Mouse (Mus musculus): ENCODE data around the gene Cdk9. TPM values are rescaled to one million over a fixed set of nuclear protein-coding genes. Genes with fewer than 3 reads are reported as not detected.

Gene Cdk9
- 61.3 and 67.3 TPM in 2 replicates for polyA plus RNA-seq (2015; fragmentation: Nextera tagmentation; extraction: Ambion mirVana)

DNA sequence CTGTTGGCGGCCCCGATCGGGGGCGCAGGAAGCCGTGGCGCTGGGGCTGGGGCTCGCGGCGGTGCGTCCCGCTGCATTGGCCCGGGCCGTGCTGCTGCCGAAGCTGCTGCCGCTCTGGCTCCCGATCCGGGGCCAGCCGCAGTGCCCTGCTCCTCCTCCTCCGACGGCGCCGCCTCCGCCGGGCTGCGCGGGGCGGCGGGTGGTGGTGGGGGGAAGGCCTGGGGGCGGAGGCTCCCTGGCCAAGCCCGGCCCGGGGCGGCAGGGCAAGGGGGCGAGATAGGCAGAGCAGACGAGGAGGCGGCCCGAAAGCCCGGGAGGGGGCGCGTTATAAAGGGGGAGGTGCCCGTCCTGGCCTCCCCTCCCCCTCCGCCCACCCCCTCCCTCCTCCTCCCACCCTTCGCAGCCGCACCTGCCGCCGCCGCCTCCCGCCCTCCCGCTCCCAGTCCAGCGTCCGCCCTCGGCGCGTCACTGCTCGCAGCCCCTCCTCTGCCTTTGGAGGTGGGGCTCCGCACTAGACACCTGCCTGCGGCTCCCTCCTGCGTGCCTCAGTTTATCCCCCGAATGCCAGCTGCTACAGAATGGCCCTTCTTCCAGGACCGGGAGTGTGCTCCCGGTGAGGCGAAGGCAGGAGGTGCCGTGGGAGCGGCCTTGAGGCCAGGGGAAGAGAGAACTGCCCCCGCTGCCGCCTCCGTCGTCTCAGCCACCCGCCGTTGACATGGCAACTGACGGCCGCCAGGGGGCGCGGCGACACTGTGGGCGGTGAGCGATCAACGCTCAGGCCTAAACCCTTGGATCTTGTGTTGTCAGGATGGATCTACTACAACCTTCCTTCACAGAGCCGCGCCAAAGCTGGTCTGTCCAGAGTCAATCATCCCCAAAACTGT is at the start of gene Cdk9:
Cdk9 (minus strand) TSS at position 143 of the 884 bp plus-strand sequence.
- peak within 1 kb of the TSS; percentile 100 for H3K27ac ChIP-seq (ENCODE audit: low read length)
- WGBS, result under 1% methylated on average over 49 of the region's 79 CpGs
- peak within 1 kb of the TSS; percentile 86 for H3K9ac ChIP-seq (ENCODE audit: low read depth, low read length)
- H3K4me2 ChIP-seq (ENCODE audit: low read length), result peak within 1 kb of the TSS; percentile 99
- H3K4me3 ChIP-seq (ENCODE audit: low read depth, low read length), result peak within 1 kb of the TSS; percentile 96
- H3K9me3 ChIP-seq (replicated peaks; ENCODE audit: control insufficient read depth, low read length, poor library complexity, severe bottlenecking), result no peaks in the 10 kb centered on the region
- peak; percentile 87 for ATAC-seq
- H3K4me1 ChIP-seq (ENCODE audit: control insufficient read depth, insufficient read depth, low read length), result peaks cover 18% of the 10 kb centered on the region
- peaks cover 12% of the 10 kb centered on the region for H3K36me3 ChIP-seq (ENCODE audit: control insufficient read depth, insufficient read depth, low read length)
- no peaks in the 10 kb centered on the region for H3K27me3 ChIP-seq (ENCODE audit: control insufficient read depth, insufficient read depth, low read depth, low read length)

DNA sequence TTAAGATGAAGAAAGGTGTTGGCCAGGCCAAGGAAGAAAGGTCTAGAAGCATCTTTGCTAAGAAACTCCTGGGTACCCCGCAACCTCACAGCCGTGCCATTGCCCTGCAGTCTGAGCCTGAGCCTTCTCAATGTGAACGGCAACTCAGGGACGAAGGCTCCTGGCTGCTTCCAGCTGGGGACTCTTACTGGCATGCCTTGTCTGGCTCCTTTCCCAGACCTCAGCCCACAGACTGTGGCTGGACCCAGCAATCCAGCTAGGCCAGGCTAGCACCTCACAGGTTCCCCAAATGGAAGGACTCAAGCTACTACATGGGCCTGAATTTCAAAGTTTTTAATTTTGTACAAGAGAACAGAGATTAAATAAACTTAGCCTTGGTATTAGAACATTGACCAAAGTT is 49.0 kb upstream of the Cdk9 start:
- ATAC-seq, result no peak
- no peak overlapping the region for H3K27ac ChIP-seq (ENCODE audit: low read length)
- H3K4me3 ChIP-seq (ENCODE audit: low read depth, low read length), result no peak overlapping the region
- H3K9ac ChIP-seq (ENCODE audit: low read depth, low read length), result no peak overlapping the region
- no peak overlapping the region for H3K4me2 ChIP-seq (ENCODE audit: low read length)
- peaks cover 13% of the 10 kb centered on the region for H3K4me1 ChIP-seq (ENCODE audit: control insufficient read depth, insufficient read depth, low read length)
- no peaks in the 10 kb centered on the region for H3K9me3 ChIP-seq (replicated peaks; ENCODE audit: control insufficient read depth, low read length, poor library complexity, severe bottlenecking)
- WGBS, result 91% methylated on average over 4 of the region's 4 CpGs
- H3K36me3 ChIP-seq (ENCODE audit: control insufficient read depth, insufficient read depth, low read length), result peaks cover 19% of the 10 kb centered on the region
- H3K27me3 ChIP-seq (ENCODE audit: control insufficient read depth, insufficient read depth, low read depth, low read length), result no peaks in the 10 kb centered on the region

DNA sequence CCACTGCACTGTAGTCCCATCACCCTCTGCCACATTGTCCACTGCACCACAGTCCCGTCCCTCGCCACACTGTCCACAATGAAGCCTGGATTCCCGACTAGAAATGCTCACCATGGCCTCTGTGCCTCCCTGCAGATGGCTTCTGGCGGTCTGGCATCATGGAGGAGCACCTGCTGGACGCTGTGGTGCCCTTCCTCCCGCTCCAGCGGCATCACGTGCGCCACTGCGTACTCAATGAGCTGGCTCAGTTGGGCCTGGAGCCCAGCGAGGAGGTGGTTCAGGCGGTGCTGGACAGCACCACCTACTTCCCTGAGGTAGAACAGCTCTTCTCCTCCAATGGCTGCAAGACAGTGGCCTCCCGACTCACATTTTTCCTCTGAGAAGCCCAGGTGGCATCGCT is 48.5 kb upstream of the Cdk9 start:
- Histone ChIP-seq H3K9ac (ENCODE audit: low read depth, low read length) (no peak overlapping the region), H3K4me1 (ENCODE audit: control insufficient read depth, insufficient read depth, low read length) (peaks cover 13% of the 10 kb centered on the region), H3K27ac (ENCODE audit: low read length) (no peak overlapping the region), H3K27me3 (ENCODE audit: control insufficient read depth, insufficient read depth, low read depth, low read length) (no peaks in the 10 kb centered on the region), H3K4me3 (ENCODE audit: low read depth, low read length) (no peak overlapping the region), H3K9me3 (replicated peaks; ENCODE audit: control insufficient read depth, low read length, poor library complexity, severe bottlenecking) (no peaks in the 10 kb centered on the region), H3K36me3 (ENCODE audit: control insufficient read depth, insufficient read depth, low read length) (peaks cover 19% of the 10 kb centered on the region), H3K4me2 (ENCODE audit: low read length) (no peak overlapping the region)
- WGBS, result 88% methylated on average over 14 of the region's 14 CpGs
- ATAC-seq, result no peak

DNA sequence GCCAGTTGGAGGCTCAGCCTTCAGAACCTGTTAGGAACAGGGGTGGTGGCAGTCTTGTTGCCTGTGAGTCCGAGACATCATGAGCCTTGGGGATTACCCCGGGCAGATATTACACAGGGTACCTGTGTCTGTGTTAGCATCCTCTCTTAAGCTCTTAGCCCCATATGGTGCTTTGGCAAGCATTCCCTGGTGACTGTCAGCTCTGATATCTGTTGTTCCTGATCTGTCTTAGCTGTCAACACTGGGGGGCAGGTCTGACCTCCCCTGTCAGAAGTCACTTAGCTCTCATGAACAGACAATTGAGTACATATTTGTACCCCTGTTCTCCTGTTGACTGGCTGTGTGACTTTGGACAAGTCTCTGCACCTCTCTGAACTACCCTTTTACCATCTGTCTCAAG is 46.1 kb upstream of the Cdk9 start:
- H3K27me3 ChIP-seq (ENCODE audit: control insufficient read depth, insufficient read depth, low read depth, low read length), result no peaks in the 10 kb centered on the region
- no peak overlapping the region for H3K4me3 ChIP-seq (ENCODE audit: low read depth, low read length)
- no peak overlapping the region for H3K4me2 ChIP-seq (ENCODE audit: low read length)
- 84% methylated on average over 2 of the region's 2 CpGs for WGBS
- ATAC-seq, result no peak
- no peak overlapping the region for H3K9ac ChIP-seq (ENCODE audit: low read depth, low read length)
- H3K27ac ChIP-seq (ENCODE audit: low read length), result no peak overlapping the region
- peaks cover 13% of the 10 kb centered on the region for H3K4me1 ChIP-seq (ENCODE audit: control insufficient read depth, insufficient read depth, low read length)
- H3K36me3 ChIP-seq (ENCODE audit: control insufficient read depth, insufficient read depth, low read length), result peaks cover 29% of the 10 kb centered on the region
- H3K9me3 ChIP-seq (replicated peaks; ENCODE audit: control insufficient read depth, low read length, poor library complexity, severe bottlenecking), result no peaks in the 10 kb centered on the region

DNA sequence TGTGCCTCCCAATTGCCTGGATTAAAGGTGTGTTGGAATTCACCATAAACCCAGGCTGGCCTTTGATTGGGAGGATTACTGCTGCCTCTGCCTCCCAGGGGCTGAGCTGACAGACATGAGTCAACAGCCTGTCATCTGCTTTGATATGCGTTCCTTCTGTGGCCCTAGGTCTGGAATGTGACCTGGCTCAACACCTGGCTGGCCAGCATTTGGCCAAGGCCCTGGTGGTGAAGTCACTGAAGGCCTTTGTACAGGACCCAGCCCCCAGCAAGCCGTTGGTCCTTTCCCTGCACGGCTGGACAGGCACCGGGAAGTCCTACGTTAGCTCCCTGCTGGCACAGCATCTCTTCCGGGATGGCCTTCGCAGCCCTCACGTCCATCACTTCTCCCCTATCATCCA is 45.6 kb upstream of the Cdk9 start:
- H3K4me2 ChIP-seq (ENCODE audit: low read length), result no peak overlapping the region

DNA sequence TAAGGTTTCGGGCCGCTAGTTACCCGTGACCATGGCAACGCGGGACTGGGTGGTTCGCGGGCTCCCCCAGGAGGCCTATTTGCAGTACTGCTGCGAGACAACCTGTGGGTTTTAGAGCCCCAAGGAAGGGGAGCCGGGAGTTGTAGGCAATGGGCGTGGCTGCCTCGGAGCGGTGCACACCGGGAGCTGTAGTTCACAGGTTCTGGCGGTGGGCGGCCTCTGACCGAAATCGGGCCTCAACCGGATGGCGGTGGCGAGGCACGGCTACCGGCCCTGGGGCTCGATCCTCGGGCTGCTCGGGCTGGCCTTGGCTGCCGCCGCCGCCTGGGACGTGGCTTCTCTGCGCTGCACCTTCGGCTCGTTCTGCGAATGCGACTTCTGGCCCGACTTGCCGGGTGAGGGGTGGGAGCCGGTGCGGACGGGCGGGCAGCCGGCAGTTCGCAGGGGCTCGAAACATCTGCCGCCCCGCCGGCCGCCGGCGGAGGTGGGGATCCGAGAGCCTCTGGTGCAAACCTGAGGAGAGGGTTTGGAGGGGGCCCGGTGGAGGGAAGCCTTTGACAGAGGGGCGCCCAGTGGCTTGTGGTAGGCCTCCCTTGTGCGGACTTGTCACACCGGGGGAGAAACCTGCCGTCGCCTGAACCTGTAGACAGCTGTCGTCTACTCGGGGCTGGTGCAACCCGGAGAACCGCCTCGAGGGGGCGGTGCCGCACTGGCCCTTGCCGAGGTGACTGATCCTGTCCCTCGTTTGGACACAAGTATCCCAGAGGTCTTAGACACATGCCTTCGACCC is 44.4 kb upstream of the Cdk9 start, which contains the start of gene Tor2a:
Tor2a (plus strand) TSS at position 179 of the 790 bp plus-strand sequence.
- peaks cover 13% of the 10 kb centered on the region for H3K4me1 ChIP-seq (ENCODE audit: control insufficient read depth, insufficient read depth, low read length)
- peak within 1 kb of the TSS; percentile 91 for H3K27ac ChIP-seq (ENCODE audit: low read length)
- H3K9ac ChIP-seq (ENCODE audit: low read depth, low read length), result peak within 1 kb of the TSS; percentile 97
- ATAC-seq, result peak; percentile 93
- no peaks in the 10 kb centered on the region for H3K9me3 ChIP-seq (replicated peaks; ENCODE audit: control insufficient read depth, low read length, poor library complexity, severe bottlenecking)
- H3K4me3 ChIP-seq (ENCODE audit: low read depth, low read length), result peak within 1 kb of the TSS; percentile 66
- H3K36me3 ChIP-seq (ENCODE audit: control insufficient read depth, insufficient read depth, low read length), result peaks cover 40% of the 10 kb centered on the region
- 0% methylated on average over 65 of the region's 66 CpGs for WGBS
- peak within 1 kb of the TSS; percentile 56 for H3K4me2 ChIP-seq (ENCODE audit: low read length)
- no peaks in the 10 kb centered on the region for H3K27me3 ChIP-seq (ENCODE audit: control insufficient read depth, insufficient read depth, low read depth, low read length)

More for the DNA sequence above, 45.6 kb upstream of the Cdk9 start:
- H3K4me3 ChIP-seq (ENCODE audit: low read depth, low read length), result no peak overlapping the region
- H3K36me3 ChIP-seq (ENCODE audit: control insufficient read depth, insufficient read depth, low read length), result peaks cover 32% of the 10 kb centered on the region
- no peaks in the 10 kb centered on the region for H3K27me3 ChIP-seq (ENCODE audit: control insufficient read depth, insufficient read depth, low read depth, low read length)
- peaks cover 13% of the 10 kb centered on the region for H3K4me1 ChIP-seq (ENCODE audit: control insufficient read depth, insufficient read depth, low read length)
- ATAC-seq, result no peak
- 0 out of 2 replicates have a peak overlapping the region, but pooled peaks have one; percentile 28 for H3K9ac ChIP-seq (ENCODE audit: low read depth, low read length)
- WGBS, result 81% methylated on average over 8 of the region's 8 CpGs
- H3K27ac ChIP-seq (ENCODE audit: low read length), result no peak overlapping the region
- H3K9me3 ChIP-seq (replicated peaks; ENCODE audit: control insufficient read depth, low read length, poor library complexity, severe bottlenecking), result no peaks in the 10 kb centered on the region

DNA sequence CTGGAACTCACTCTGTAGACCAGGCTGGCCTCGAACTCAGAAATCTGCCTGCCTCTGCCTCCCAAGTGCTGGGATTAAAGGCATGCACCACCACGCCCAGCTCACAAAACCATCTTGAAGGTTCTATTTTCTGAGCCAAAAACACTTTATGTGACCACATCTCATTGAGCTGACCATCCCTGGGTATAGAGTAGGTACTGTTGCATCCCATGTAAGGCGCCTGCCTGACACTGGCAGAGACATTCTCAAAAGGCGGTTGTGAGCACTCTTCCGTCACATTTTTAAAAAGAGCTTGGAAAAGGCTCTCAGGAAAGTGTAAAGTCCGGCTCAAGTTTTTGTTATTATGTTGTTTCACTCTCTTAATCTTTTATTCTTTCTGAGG is 43.8 kb upstream of the Cdk9 start:
- ATAC-seq, result peak; percentile 49

DNA sequence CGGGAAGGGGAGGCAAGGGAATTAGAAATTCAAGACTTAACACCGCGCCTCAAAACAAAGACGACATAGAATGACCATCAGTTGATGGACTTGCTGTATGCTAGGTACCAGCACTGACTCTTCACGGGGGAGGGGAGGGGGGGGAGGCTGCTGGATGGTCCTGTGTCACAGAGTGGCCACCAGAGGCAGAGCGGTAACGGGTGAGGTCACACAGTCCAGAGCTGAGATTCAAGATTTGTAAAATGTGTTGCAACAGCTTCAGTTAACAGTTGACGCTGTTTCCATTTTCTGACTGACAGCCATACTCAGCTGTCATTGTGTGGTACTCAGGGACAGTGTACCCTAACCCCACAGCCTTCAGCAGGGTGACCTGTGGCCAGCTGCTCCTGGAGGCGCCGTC is 39.3 kb upstream of the Cdk9 start:
- 61% methylated on average over 10 of the region's 10 CpGs for WGBS
- H3K4me2 ChIP-seq (ENCODE audit: low read length), result no peak overlapping the region
- no peak for ATAC-seq
- H3K36me3 ChIP-seq (ENCODE audit: control insufficient read depth, insufficient read depth, low read length), result peaks cover 41% of the 10 kb centered on the region
- H3K9ac ChIP-seq (ENCODE audit: low read depth, low read length), result no peak overlapping the region
- H3K4me3 ChIP-seq (ENCODE audit: low read depth, low read length), result no peak overlapping the region
- peaks cover 10% of the 10 kb centered on the region for H3K4me1 ChIP-seq (ENCODE audit: control insufficient read depth, insufficient read depth, low read length)
- no peaks in the 10 kb centered on the region for H3K27me3 ChIP-seq (ENCODE audit: control insufficient read depth, insufficient read depth, low read depth, low read length)
- H3K9me3 ChIP-seq (replicated peaks; ENCODE audit: control insufficient read depth, low read length, poor library complexity, severe bottlenecking), result no peaks in the 10 kb centered on the region
- H3K27ac ChIP-seq (ENCODE audit: low read length), result no peak overlapping the region

More for the DNA sequence above, 43.8 kb upstream of the Cdk9 start:
- no peak overlapping the region; the same call in 1 of the 2 replicates for H3K27ac ChIP-seq (ENCODE audit: low read length)
- H3K9ac ChIP-seq (ENCODE audit: low read depth, low read length), result no peak overlapping the region
- peaks cover 36% of the 10 kb centered on the region for H3K36me3 ChIP-seq (ENCODE audit: control insufficient read depth, insufficient read depth, low read length)
- peaks cover 13% of the 10 kb centered on the region for H3K4me1 ChIP-seq (ENCODE audit: control insufficient read depth, insufficient read depth, low read length)
- H3K27me3 ChIP-seq (ENCODE audit: control insufficient read depth, insufficient read depth, low read depth, low read length), result no peaks in the 10 kb centered on the region
- no peaks in the 10 kb centered on the region for H3K9me3 ChIP-seq (replicated peaks; ENCODE audit: control insufficient read depth, low read length, poor library complexity, severe bottlenecking)
- H3K4me3 ChIP-seq (ENCODE audit: low read depth, low read length), result peak overlapping the region; percentile 66
- WGBS, result 26% methylated on average over 6 of the region's 6 CpGs
- H3K4me2 ChIP-seq (ENCODE audit: low read length), result peak overlapping the region; percentile 56; the same call in 1 of the 2 replicates
